Comparison of ENCODE assay signal across 17 mouse cellular contexts in the genomic region with DNA sequence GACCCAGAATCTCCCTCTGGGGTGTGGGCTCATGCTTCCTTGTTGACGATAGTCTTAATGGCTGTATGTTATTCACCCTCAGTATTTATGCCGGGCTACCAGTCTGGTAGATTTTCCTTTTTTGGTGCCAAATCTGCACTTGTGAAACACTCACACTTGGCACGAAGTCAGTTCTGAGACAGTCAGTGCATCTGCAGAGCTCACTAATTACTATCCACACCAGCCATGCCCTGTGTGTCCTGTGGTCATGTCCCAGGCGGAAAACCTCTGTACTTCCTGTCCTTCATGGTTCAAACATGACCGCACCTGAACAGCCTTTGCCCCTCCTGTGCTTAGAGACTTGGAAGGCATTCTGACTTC. TPM values are rescaled to one million over a fixed set of nuclear protein-coding genes. Genes with fewer than 3 reads are reported as not detected.
DNase-seq lines count a peak whose midpoint lies in the region; ATAC-seq and TF ChIP-seq lines count a peak whose summit lies in the region.
"Had no signal": no experiment of that assay in that cellular context is flagged by ENCODE, and none has a peak within 500 bp of the region (broad histone marks: within the 10 kb centered on the region; RNA-seq: fewer than 3 reads in every experiment).

No protein-coding gene starts in this region.

- peaks cover 36% of the 10 kb centered on the region for H3K4me1 ChIP-seq in cerebellum, adult 2 months (ENCODE audit: control insufficient read depth, insufficient read depth, low read length)
- H3K4me1 ChIP-seq in intestine, postnatal 0 days (replicated peaks; ENCODE audit: control insufficient read depth, insufficient read depth, low read length) = no peaks in the 10 kb centered on the region
- H3K4me1 ChIP-seq in intestine, embryonic 15.5 days (replicated peaks) = 0 out of 2 replicates have a peak, but pooled peaks cover 3% of the 10 kb centered on the region
- H3K4me1 ChIP-seq in neural tube, embryonic 13.5 days (replicated peaks) = peaks cover 21% of the 10 kb centered on the region

- no peak overlapping the region for H3K4me3 ChIP-seq in cerebellum, adult 2 months (replicated peaks; ENCODE audit: insufficient read depth, low read depth, low read length)
- H3K4me3 ChIP-seq in intestine, postnatal 0 days (ENCODE audit: low read depth, low read length) = no peak overlapping the region
- no peak overlapping the region for H3K4me3 ChIP-seq in intestine, embryonic 15.5 days (replicated peaks)
- no peak overlapping the region for H3K4me3 ChIP-seq in neural tube, embryonic 13.5 days
- H3K4me3 ChIP-seq: embryonic facial prominence, embryonic 13.5 days; forebrain, embryonic 13.5 days; gastrocnemius, adult 2 months; heart, embryonic 13.5 days; hindbrain, embryonic 15.5 days had no signal

- ATAC-seq in intestine, postnatal 0 days = peak; percentile 19; the same call in 1 of the 2 replicates
- ATAC-seq in intestine, embryonic 15.5 days = no peak
- ATAC-seq in neural tube, embryonic 13.5 days (ENCODE audit: low read depth) = no peak

- no peaks in the 10 kb centered on the region for H3K27me3 ChIP-seq in cerebellum, adult 2 months (ENCODE audit: control insufficient read depth, insufficient read depth, low read length)
- H3K27me3 ChIP-seq in intestine, postnatal 0 days (replicated peaks; ENCODE audit: control insufficient read depth, insufficient read depth, low read length) = no peaks in the 10 kb centered on the region
- H3K27me3 ChIP-seq in intestine, embryonic 15.5 days (replicated peaks) = no peaks in the 10 kb centered on the region
- no peaks in the 10 kb centered on the region for H3K27me3 ChIP-seq in neural tube, embryonic 13.5 days
- H3K27me3 ChIP-seq: embryonic facial prominence, embryonic 13.5 days; forebrain, embryonic 13.5 days; heart, embryonic 13.5 days; hindbrain, embryonic 15.5 days had no signal

- TF ChIP-seq POLR2A in cerebellum, adult 2 months (IDR thresholded peaks at IDR 0.05; ENCODE audit: borderline replicate concordance, insufficient read depth, low read length) = no peak

- H3K36me3 ChIP-seq in intestine, postnatal 0 days (ENCODE audit: control insufficient read depth, insufficient read depth) = no peaks in the 10 kb centered on the region
- H3K36me3 ChIP-seq in intestine, embryonic 15.5 days = no peaks in the 10 kb centered on the region
- H3K36me3 ChIP-seq in neural tube, embryonic 13.5 days = no peaks in the 10 kb centered on the region
- H3K36me3 ChIP-seq: embryonic facial prominence, embryonic 13.5 days; heart, embryonic 13.5 days; hindbrain, embryonic 15.5 days had no signal

- H3K4me2 ChIP-seq in intestine, postnatal 0 days (replicated peaks; ENCODE audit: low read depth) = no peak overlapping the region
- H3K4me2 ChIP-seq in intestine, embryonic 15.5 days (replicated peaks) = no peak overlapping the region
- no peak overlapping the region for H3K4me2 ChIP-seq in neural tube, embryonic 13.5 days
- H3K4me2 ChIP-seq: embryonic facial prominence, embryonic 13.5 days; forebrain, embryonic 13.5 days; heart, embryonic 13.5 days; hindbrain, embryonic 15.5 days had no signal

- H3K9me3 ChIP-seq in intestine, postnatal 0 days (ENCODE audit: control insufficient read depth) = no peaks in the 10 kb centered on the region
- no peaks in the 10 kb centered on the region for H3K9me3 ChIP-seq in intestine, embryonic 15.5 days
- H3K9me3 ChIP-seq in neural tube, embryonic 13.5 days = no peaks in the 10 kb centered on the region
- H3K9me3 ChIP-seq: embryonic facial prominence, embryonic 13.5 days; forebrain, embryonic 13.5 days; heart, embryonic 13.5 days; hindbrain, embryonic 15.5 days had no signal

- TF ChIP-seq CTCF in cerebellum, adult 2 months (IDR thresholded peaks at IDR 0.05; ENCODE audit: borderline replicate concordance, insufficient read depth, low read depth, low read length) = no peak
- no peak for TF ChIP-seq CTCF in intestine, postnatal 0 days (IDR thresholded peaks at IDR 0.05; ENCODE audit: low read depth)

- 29% methylated on average over 5 of the region's 5 CpGs for WGBS in cerebellum, adult 2 months
- 60% methylated on average over 5 of the region's 5 CpGs for WGBS in intestine, postnatal 0 days
- 85% methylated on average over 5 of the region's 5 CpGs for WGBS in intestine, embryonic 15.5 days
- WGBS in neural tube, embryonic 13.5 days = 80% methylated on average over 5 of the region's 5 CpGs

- no peak overlapping the region for H3K9ac ChIP-seq in intestine, postnatal 0 days (ENCODE audit: low read depth, low read length)
- H3K9ac ChIP-seq in intestine, embryonic 15.5 days = no peak overlapping the region
- H3K9ac ChIP-seq in neural tube, embryonic 13.5 days = no peak overlapping the region
- H3K9ac ChIP-seq: embryonic facial prominence, embryonic 13.5 days; forebrain, embryonic 13.5 days; heart, embryonic 13.5 days; hindbrain, embryonic 15.5 days had no signal

- DNase-seq in cerebellum, adult 2 months = peak; percentile 38 to 54
- DNase-seq in cerebellum, adult 8-10 months = no peak
- no peak for DNase-seq in neural tube, embryonic 10.5 days (ENCODE audit: extremely low spot score, low spot score)
- DNase-seq in urinary bladder, postnatal 14 days (ENCODE audit: low spot score) = no peak
- DNase-seq: adrenal gland, postnatal 10 days; gastrocnemius, adult 2 months; gastrocnemius, postnatal 25 days; heart, adult 11 months; heart, postnatal 36 days had no signal

- H3K27ac ChIP-seq in cerebellum, adult 2 months (ENCODE audit: insufficient read depth, low read length) = no peak overlapping the region
- no peak overlapping the region for H3K27ac ChIP-seq in intestine, postnatal 0 days (ENCODE audit: low read depth, low read length)
- no peak overlapping the region for H3K27ac ChIP-seq in intestine, embryonic 15.5 days
- H3K27ac ChIP-seq in neural tube, embryonic 13.5 days (replicated peaks) = 0 out of 2 replicates have a peak overlapping the region, but pooled peaks have one; percentile 7
- H3K27ac ChIP-seq: embryonic facial prominence, embryonic 13.5 days; forebrain, embryonic 13.5 days; gastrocnemius, adult 2 months; heart, embryonic 13.5 days; hindbrain, embryonic 15.5 days had no signal

RNA-seq across cellular contexts. Expression of a gene that starts 23.6 kb away (rescaled TPM):
- 369 and 387 TPM in 2 replicates for polyA plus RNA-seq in cerebellum, adult 2 months (2012; rRNA removed)
- 14.6 and 14.9 TPM in 2 replicates for polyA plus RNA-seq in intestine, postnatal 0 days (2015; fragmentation: Nextera tagmentation; extraction: Ambion mirVana)
- polyA plus RNA-seq in intestine, embryonic 15.5 days (2015; fragmentation: Nextera tagmentation; extraction: Ambion mirVana) = 16.7 and 18.4 TPM in 2 replicates
- 66.7 and 68.1 TPM in 2 replicates for polyA plus RNA-seq in neural tube, embryonic 13.5 days (2015; fragmentation: Nextera tagmentation; extraction: Ambion mirVana)
- polyA plus RNA-seq: C2C12 had no signal

Comparison
In these comparisons a context has a peak if more than half of its experiments do, and no peak if none do; other contexts are left out.
1. DNase-seq: peak in cerebellum, adult 2 months (2 of 2); none in cerebellum, adult 8-10 months (single experiment), neural tube, embryonic 10.5 days (single experiment) and urinary bladder, postnatal 14 days (single experiment).